Mouse (Mus musculus) liver, embryonic 16.5 days (tissue): ENCODE results near the gene 1700061G19Rik. TPM values are rescaled to one million over a fixed set of nuclear protein-coding genes. Genes with fewer than 3 reads are reported as not detected.

Source experiments
- polyA plus RNA-seq: library from polyadenylated mRNA; unstranded; fragments of >200 nt; fragmentation: Nextera tagmentation; extraction: Ambion mirVana; gene quantifications from 2 replicates; pipeline ENCODE4 v1.2.1, GENCODE M21; 2015

The 1700061G19Rik gene
- polyA plus RNA-seq, 1 experiment from 2014 or later: 0.02 TPM

Other genes with a start within 250 kb of the 1700061G19Rik start
- gene Lonp1, start 248.6 kb upstream of the 1700061G19Rik start, polyA plus RNA-seq: 35.0 and 36.3 TPM in 2 replicates
- gene Catsperd, start 247.3 kb upstream of the 1700061G19Rik start, polyA plus RNA-seq: 0.21 and 0.33 TPM in 2 replicates
- gene Ranbp3, start 202.2 kb upstream of the 1700061G19Rik start, polyA plus RNA-seq: 35.9 and 37.0 TPM in 2 replicates
- 210 and 219 TPM in 2 replicates for gene Ndufa11, start 157.7 kb upstream of the 1700061G19Rik start, polyA plus RNA-seq
- 2.8 and 4.2 TPM in 2 replicates for gene Vmac, start 157.5 kb upstream of the 1700061G19Rik start, polyA plus RNA-seq
- 0.49 and 1.0 TPM in 2 replicates for gene Nrtn, start 117.9 kb upstream of the 1700061G19Rik start, polyA plus RNA-seq
- 11.4 and 12.2 TPM in 2 replicates for gene Dus3l, start 110.7 kb upstream of the 1700061G19Rik start, polyA plus RNA-seq
- gene Prr22, start 105.2 kb upstream of the 1700061G19Rik start, polyA plus RNA-seq: 0.42 and 0.44 TPM in 2 replicates
- 12.4 and 12.6 TPM in 2 replicates for gene Rfx2, start 44.5 kb upstream of the 1700061G19Rik start, polyA plus RNA-seq
- not detected in 2 replicates for gene Acsbg2, start 1.0 kb upstream of the 1700061G19Rik start, polyA plus RNA-seq
- 6.2 and 7.6 TPM in 2 replicates for gene Mllt1, start 59.9 kb downstream of the 1700061G19Rik start, polyA plus RNA-seq
- not detected in 2 replicates for gene Acer1, start 106.6 kb downstream of the 1700061G19Rik start, polyA plus RNA-seq
- 62.4 and 62.7 TPM in 2 replicates for gene Clpp, start 114.8 kb downstream of the 1700061G19Rik start, polyA plus RNA-seq
- 15.9 and 19.6 TPM in 2 replicates for gene Alkbh7, start 121.9 kb downstream of the 1700061G19Rik start, polyA plus RNA-seq
- gene Pspn, start 124.5 kb downstream of the 1700061G19Rik start, polyA plus RNA-seq: not detected in 2 replicates
- 45.4 and 47.0 TPM in 2 replicates for gene Gtf2f1, start 135.8 kb downstream of the 1700061G19Rik start, polyA plus RNA-seq
- 0.13 and 0.21 TPM in 2 replicates for gene Gm17949, start 136.0 kb downstream of the 1700061G19Rik start, polyA plus RNA-seq
- 9.6 and 11.1 TPM in 2 replicates for gene Khsrp, start 156.0 kb downstream of the 1700061G19Rik start, polyA plus RNA-seq
- gene Slc25a41, start 166.2 kb downstream of the 1700061G19Rik start, polyA plus RNA-seq: not detected in 2 replicates
- 12.1 and 13.1 TPM in 2 replicates for gene Crb3, start 183.6 kb downstream of the 1700061G19Rik start, polyA plus RNA-seq
- gene Slc25a23, start 184.4 kb downstream of the 1700061G19Rik start, polyA plus RNA-seq: 4.4 and 7.0 TPM in 2 replicates
- gene Dennd1c, start 203.0 kb downstream of the 1700061G19Rik start, polyA plus RNA-seq: 4.0 and 4.3 TPM in 2 replicates
- 0.36 and 0.60 TPM in 2 replicates for gene Tubb4a, start 212.3 kb downstream of the 1700061G19Rik start, polyA plus RNA-seq
- gene Tnfsf9, start 229.8 kb downstream of the 1700061G19Rik start, polyA plus RNA-seq: 0.48 and 0.67 TPM in 2 replicates